Mouse (Mus musculus) brain, embryonic 18.5 days (tissue): ENCODE measurements around the gene Elf2.

Source experiments
- DNase-seq: peaks from one replicate; pipeline ENCODE4 v3.0.0-alpha.2; 2012; ENCODE audit warnings: low read depth, low spot score

The Elf2 gene

DNA sequence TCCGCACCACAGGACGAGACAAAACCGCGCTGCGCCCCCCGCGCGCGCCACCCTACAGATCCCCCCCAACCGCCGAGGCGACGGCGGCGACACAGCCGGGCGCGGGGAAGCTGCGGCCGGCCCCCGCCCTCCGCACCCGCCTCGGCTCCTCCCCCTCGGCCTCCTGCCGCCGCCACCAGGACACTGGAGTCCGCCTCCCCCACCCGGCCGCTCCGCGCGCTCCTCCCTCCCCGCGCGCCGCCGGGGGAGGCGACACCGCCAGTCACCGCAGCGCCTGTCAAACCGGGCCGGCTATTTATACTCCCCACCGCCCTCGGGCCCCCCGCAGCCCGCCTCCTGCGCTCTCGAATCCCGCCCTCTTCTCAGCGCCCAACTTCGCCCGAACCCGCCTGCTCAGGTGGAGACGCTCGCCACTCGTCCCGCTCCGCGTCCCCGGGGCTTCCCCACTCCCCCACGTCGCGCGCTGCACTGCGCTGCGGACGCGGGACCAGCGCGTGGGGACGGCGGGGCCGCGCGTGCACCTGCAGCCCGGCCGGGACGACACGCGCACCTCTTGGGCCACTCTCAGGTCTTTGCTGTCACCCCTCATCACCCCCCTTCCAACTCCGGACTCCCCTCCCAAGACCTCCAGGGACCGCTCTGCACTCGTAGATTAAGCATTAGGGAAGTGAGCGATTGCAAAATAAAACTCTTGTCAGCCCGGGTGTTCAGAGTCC is at the start of gene Elf2:
TSS of gene Elf2 (minus strand) at position 112 of the 716 bp plus-strand sequence.
- peak; percentile 63 for DNase-seq

DNA sequence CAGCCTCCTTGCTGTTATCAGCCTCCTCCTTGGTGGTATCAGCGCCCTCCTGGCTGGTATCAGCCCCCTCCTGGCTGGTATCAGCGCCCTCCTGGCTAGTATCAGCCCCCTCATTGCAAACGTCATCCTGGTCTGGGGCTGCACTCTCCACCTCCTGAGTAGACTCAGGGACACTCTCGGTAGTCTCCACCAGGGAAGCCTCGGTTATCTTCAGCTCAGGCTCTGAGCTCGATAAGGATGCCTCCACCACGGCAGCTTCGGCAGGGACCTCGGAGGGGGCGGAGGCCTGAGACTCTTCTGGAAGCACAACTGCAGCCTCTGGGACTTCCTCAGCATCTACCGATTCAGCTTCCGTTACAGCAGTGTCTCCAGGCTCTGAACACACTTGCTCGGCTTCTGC is 48.4 kb upstream of the Elf2 start:
- DNase-seq: no peak

DNA sequence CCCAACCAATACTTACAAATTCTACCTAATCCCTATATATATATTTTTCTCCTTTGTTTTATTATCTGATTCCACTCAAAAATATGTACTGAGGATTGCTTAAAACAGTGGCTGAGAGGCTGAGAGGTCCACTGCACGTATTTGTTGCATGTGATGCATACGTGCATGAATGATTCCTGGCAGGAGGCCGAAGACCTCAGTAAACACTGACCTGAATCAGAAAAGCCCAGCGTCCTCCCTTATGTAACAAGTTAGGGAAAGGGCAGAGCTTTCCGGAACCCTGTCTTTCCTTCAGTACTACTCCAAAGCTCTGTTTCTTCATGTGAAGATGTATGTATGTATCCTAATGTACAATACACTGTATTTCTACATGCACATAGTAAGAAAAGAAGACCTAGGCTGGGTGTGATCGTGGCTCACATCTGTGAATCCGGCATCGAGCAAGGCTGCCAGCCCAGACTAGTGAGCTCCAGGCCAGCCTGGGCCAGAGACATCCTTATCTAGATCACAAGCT is 47.5 kb upstream of the Elf2 start:
- DNase-seq: no peak

DNA sequence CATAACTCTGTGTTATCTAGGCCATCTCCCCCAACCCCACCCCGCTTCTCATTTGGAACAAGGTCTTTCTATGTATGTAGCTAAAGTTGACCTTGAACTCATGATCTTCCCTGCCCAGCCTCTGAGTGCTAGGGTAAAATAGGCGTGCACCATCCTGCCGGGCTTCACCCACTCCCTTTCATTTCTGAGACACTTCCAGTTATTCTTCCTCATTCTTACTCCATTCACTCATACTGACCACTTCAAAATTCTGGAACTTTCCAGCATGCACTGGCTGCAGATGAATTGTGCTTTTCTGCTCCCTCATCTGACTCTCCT is 46.6 kb upstream of the Elf2 start:
- no peak for DNase-seq

DNA sequence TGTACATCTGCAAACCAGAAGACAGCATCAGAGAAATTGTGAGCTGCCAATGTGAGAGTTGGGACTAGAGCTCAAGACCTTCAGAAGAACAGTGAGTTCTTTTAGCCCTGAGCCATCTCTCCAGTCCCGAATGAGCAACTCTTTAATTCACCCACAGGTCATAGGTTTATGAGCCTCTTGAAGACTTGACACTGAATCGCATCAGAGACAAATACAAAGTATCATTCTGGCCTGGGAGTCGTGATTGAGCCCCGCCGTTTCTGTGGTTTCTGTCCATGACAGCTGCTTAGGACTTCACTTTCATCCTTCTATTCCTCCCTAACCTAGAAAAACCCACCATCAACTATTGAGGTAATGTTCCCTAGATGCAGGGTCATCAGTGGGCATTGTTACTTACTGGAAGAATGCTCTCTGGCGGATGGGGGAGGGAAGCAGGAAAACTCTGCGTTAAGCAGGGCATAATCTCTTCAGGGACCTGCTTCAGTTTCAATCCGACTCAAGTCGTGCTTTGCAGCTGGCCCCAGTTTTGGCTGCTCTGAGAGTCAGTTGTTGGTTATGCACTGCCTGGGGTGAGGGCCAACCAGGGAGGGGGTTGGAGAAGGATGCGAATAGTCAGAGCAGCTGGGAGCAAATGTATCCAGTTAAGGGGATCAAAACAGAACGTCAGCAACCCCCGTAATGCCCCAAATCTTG is 46.1 kb upstream of the Elf2 start:
- no peak for DNase-seq

DNA sequence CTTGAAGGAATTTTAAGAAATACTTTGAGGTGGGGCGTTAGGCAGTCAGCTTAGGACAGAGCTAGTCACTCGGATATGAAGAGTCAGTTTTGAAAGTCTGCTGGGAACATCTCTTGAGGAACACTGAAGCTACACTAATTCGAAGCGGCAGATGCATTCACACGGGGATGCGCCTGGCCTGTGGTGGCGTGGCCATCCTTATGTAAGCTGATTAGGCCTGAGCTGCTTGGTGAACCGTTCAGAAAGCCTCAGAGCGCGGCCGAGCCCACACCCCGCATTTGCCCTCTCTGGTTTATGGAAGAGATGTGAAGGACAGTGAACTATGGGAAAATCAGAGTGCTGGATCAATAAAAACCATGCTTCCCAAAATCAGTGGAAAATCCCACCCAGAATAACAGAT is 42.9 kb upstream of the Elf2 start:
- no peak for DNase-seq

DNA sequence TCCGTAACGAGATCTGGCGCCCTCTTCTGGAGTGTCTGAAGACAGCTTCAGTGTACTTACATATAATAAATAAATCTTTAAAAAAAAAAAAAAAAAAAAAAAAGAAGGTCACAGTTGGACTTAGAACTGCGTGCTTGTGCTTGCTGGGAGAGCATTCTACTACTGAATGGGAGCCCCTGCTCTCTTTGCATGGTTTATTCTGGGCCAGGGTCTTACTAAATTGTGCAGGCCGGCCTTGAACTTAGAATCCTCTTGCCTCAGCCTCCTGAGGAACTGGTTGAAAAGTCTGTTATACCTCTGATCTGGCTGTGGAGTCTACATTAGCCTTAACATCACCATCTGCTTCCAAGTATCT is 40.2 kb upstream of the Elf2 start:
- DNase-seq: no peak

DNA sequence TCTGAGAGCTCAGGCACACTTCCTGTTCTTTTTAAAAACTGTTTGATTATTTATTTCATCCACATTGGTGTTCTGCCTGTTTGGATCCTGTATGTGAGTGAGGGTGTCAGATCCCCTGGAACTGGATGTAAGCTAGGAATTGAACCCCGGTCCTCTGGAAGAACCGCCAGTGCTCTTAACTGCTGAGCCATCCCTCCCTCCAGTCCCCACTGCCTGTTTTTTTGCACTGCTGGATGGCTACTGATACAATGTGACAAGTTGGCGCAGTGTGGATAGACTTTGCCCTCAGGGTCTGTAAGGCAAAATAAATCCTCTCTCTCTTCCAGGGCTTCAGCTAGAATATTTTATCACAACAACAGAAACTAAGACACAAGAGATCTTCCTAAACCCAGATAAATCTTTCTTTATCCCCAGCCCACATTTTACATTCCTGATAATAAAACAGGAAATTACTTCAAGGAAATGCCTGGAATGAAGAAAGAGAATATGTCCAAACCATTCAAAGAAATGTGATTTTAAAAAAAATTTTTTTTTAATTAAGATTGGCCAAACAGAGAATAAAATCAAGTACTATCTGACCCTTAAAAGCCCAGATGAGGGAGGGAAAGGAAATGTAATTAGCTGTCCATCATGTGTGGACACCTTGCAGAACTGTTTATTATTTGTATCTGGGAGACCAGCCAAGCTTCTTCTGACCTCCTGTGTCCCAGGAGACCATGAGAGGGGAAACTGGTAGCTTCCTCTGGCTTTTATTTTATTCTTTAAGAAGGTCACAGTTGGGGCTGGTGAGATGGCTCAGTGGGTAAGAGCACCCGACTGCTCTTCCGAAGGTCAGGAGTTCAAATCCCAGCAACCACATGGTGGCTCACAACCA is 39.6 kb upstream of the Elf2 start:
- DNase-seq: no peak

DNA sequence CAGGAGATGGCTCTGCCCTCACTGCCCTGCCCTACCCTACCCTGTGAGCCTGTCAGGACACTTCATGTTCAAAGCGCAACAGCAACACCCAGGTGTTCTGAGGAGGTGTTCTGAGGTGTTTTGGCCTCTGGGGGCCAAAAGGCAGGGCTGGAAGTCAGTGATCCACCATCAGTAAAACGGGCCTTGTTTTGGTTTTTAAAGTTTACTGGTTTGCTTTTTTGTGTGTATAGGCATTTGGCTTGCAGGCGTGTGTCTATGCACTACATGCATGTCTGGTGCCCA is 38.1 kb upstream of the Elf2 start:
- DNase-seq: no peak

DNA sequence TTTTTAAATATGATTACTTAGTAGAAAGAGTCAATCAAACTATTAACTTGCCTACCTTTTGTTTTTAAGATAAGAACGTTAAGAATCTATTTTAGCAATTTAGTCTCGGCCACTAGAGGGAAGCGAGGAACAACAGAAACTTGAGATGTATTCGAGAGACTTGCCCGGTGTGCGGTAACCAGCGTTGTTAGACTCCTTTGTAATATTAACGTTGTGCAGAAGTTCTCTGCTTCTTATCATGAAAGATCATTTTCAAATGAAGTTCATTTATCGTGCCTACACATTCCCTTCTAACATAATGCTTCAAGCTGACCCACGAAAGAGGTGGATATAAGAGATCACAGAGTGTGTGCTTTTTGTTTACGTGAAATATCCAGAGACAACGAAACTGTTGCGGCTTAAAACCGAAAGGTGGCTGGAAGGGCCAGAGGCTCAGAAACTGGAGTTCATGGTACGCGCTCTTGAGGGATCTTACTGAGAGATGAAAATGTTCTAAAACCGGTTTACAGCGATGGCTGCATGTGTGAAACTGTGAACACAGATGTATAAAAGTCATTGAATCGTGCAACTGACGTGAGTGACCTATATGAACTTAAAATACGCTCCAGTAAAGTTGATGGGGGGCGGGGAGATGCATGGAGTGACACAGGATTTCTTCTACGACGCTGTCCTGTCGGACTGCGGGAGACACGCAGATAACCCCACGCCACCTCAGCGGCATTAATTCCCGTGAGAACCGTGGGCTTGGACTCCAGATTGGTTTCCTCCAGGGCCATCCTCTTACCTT is 37.6 kb upstream of the Elf2 start:
- DNase-seq: no peak

DNA sequence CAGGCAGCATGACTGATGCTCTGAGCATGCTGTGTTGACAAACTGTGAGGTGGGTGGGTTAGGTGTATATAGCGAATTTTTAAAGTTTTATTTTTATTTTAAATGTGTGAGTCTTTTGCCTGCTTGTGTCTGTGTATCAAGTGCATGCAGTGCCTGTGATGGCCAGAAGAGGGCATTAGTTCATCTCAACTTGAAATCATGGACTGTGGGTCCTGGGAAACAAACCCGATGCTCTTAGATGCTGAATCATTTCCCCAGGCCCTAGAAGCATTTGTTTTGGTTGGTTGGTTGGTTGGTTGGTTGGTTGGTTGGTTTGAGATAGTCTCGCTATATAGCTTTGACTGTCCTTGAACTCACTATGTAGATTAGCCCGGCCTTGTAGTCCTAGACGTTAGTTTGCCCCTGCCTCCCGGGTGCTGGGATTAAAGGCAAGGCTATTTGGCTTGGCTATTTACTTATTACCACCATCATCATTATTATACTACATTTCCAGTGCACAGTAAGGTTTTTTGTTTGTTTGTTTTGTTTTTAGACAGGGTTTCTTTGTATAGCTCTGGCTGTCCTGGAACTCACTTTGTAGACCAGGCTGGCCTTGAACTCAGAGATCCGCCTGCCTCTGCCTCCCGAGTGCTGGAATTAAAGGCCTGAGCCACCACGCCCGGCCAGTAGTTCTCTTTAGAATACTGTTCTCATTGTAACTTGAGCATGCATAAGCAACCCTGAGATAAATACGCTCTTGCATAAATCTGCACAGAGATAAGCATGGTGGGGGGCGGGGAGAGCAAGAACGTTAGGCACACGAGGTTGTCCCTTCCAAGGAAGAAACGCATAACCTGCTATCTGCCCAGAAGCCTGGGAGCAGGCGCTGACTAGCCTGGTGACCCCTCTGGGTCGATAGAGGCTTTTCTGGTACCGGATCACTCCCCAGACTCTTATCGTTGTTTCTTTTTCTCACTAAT is 35.1 kb upstream of the Elf2 start:
- DNase-seq: no peak

DNA sequence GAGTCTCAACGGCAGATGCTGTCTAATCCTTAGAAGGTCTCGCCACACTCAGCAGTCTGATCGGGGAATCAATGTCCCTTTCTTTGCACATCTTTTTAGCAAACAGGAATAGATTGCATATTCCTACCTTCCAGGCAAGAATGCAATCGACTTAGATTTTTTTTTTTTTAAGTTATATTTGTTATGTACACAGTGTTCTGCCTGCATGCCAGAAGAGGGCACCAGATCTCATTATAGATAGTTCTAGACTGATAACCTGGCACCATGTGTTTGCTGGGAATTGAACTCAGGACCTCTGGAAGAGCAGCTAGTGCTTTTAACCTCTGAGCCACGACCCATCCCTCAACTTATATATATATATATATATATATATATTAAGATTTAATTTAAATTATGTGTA is 33.1 kb upstream of the Elf2 start:
- DNase-seq: no peak

DNA sequence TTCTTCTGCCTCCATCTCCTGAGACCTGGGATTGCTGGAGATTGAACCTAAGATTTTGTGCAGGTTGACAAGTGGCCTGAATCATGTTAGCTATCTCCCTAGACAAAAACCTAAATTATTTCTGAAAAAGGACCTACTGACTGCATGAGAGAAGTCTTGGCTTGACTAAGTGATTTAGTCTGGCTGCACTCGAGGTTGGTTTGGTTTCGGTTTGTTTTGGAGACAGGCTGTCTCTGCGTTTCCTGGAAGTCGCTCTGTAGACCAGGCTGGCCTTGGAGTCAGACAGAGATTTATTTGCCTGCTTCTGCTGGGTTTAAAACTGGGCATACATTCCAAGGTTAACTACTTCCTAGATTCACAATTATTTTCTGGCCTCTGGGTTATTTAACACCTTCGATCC is 32.4 kb upstream of the Elf2 start:
- no peak for DNase-seq

DNA sequence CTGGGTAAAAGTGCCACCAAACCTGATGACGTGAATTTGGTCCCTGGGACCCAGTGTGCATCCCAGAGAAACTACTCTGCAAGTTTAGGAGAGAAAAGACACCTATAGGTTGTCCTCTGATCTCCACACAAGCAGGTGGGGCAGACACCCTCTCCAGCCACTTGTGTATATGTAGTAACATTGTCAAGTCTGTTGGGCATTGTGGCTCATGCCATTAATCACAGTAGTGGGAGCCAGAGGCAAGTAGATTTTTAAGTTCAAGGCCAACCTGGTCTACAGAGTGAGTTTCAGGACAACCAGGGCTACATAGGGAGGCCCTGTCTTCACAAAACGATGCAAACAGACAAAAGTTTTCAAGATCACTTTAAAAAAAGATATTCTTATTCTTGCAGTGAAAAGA is 31.4 kb upstream of the Elf2 start:
- DNase-seq: no peak

DNA sequence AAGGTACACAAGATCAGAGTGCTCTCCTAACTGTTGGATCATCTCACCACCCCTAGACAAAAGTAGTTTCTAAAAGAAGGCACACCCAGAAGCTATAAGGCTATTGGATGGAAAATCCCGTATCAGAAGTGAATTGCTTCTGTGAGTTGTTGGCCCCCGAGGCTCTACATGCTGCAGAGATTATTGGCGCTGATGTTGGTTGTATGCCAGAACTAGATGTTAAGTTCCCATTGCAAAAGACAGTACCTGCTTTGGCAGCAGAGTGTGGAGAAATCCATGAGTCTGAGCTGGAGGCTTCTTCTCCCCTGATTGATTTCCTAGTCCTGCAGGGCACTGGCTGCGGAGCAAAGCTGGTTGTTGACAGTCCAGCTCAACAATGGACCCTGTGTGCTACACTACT is 27.5 kb upstream of the Elf2 start:
- no peak for DNase-seq

DNA sequence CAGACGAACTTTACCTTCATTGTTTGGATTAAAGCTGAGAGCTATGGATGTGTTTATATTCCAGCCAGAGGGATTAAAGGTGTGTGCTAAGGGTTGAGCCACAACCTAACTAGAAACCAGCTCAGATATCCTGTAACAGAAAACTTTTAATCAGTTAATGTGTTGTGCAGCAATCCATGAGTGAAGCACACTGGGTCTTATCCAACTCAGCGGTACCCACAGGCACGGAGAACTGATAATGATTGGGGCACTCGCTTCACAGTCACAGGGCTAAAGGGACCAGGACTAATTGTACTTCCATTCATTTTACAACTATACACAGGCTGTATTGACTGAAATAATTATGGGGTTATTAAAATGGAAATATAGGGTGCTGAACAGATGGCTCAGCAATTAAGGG is 26.5 kb upstream of the Elf2 start:
- DNase-seq: no peak

DNA sequence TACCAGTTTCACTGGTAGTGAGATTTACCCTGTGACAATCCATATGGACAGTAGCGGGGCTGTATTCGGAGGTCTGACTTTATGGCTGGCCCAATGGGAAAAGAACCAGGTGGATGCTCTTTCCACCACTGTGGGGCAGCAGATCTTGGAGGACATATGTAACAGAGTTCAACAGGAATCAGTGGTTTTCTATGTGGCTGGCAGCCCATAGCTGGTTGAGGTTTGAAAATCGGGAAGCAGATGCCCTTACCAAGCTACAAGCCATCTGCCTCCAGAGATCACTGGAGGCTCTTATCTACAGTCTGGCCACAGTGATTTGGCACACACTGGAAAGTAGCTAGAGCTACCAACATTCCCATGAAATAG is 25.0 kb upstream of the Elf2 start:
- no peak for DNase-seq

DNA sequence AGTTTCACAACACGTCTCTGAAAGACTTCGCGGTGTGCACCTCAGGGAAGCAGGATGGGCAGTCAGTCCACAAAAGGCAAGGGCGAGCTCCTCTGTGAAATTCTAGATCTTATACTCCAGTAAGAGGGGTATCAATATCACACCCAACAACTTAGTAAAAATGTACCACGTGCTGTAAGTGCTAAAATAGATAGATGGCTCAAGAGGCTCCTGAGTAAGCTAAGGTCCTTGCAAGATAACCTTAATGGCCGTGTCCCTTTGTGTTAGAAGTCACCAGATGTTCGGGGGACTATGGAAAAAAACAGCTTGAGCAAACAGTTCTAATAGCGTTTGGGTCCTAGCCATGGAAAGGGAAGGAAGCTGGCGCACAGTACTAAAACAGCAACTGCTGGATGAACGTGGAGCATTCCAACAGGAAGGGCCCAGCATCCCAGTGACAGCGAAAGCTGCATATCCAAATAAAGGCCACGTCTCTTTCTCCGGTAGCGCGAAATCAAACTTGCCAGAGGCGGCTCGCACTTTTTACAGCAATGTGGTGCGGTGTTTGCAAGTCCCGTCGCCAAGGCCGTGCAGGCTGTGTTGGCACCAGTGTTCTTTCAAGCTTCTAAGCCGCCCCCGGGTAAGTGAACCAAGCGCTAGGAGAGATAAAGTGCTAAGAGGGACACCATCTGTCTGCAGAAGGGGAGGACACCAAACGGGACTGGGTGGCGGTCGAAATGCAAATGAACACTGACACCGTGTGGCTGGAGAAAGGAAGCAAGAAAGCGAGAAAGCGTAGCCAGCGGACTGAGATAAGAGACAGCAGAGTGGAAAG is 24.4 kb upstream of the Elf2 start:
- DNase-seq: peak; percentile 65

DNA sequence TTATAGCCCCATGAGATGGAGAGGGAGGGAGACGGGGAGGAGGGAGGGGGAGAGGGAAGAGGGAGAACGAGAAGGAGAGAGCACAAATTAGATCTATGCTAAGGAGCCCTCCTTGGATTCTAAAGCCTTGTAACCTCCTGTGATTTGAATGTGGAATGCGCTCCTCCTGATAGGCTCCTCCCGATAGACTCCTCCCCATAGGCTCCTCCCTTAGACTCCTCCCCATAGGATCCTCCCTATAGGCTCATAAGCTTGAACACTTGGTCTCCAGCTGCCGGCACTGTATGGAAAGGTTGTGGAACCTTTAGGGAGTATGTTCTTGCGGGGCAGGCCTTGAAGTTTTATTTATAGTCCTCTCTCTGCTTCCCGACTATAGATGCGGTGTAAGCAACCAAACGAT is 20.6 kb upstream of the Elf2 start:
- no peak for DNase-seq
